Mouse (Mus musculus) liver, embryonic 12.5 days (tissue): ENCODE data around the gene 4931440F15Rik. TPM values are rescaled to one million over a fixed set of nuclear protein-coding genes. Genes with fewer than 3 reads are reported as not detected.
"Not testable (repeated sequence)": the region's sequence is repeated elsewhere in the genome, so short reads cannot be mapped to it uniquely, and the experiment has no call there.

Experiments
- ATAC-seq: fragments of 200-750 bp; cut with Nextera tagmentation; 2 replicates; pipeline ENCODE4 v1.8.0; 2017; ENCODE audit warnings: moderate number of reproducible peaks, mild to moderate bottlenecking, moderate library complexity
- H3K27ac ChIP-seq: fragments of 300-500 bp; sonication (generic); 2 replicates; pipeline ENCODE4 v1.5.1; 2016; ENCODE audit warnings: mild to moderate bottlenecking
- H3K27me3 ChIP-seq: fragments of 300-500 bp; sonication (generic); replicated peaks from 2 replicates; pipeline ENCODE4 v1.6.1; 2016; ENCODE audit warnings: mild to moderate bottlenecking, moderate library complexity
- H3K36me3 ChIP-seq: fragments of 300-500 bp; sonication (generic); 2 replicates; pipeline ENCODE4 v1.6.1; 2016; ENCODE audit warnings: mild to moderate bottlenecking, moderate library complexity
- H3K4me1 ChIP-seq: fragments of 300-500 bp; sonication (generic); 2 replicates; pipeline ENCODE4 v1.6.1; 2016
- H3K4me2 ChIP-seq: fragments of 300-500 bp; sonication (generic); 2 replicates; pipeline ENCODE4 v1.6.1; 2016; ENCODE audit warnings: mild to moderate bottlenecking, moderate library complexity
- H3K4me3 ChIP-seq: fragments of 300-500 bp; sonication (generic); 2 replicates; pipeline ENCODE4 v1.5.1; 2016; ENCODE audit warnings: mild to moderate bottlenecking, moderate library complexity
- H3K9ac ChIP-seq: fragments of 300-500 bp; sonication (generic); 2 replicates; pipeline ENCODE4 v1.6.1; 2016; ENCODE audit warnings: mild to moderate bottlenecking, moderate library complexity
- H3K9me3 ChIP-seq: fragments of 300-500 bp; sonication (generic); replicated peaks from 2 replicates; pipeline ENCODE4 v1.6.1; 2016; ENCODE audit warnings: mild to moderate bottlenecking, moderate library complexity
- WGBS: fragments of 180-500 bp; shearing (Covaris S2); methylation state at CpG from one replicate; pipeline ENCODE4 v1.1.7; 2016; ENCODE audit not compliant: insufficient replicate concordance; 5-methylcytosine and 5-hydroxymethylcytosine counted together
- polyA plus RNA-seq: library from polyadenylated mRNA; unstranded; fragments of >200 nt; fragmentation: Nextera tagmentation; extraction: Ambion mirVana; gene quantifications from 2 replicates; pipeline ENCODE4 v1.2.1, GENCODE M21; 2016

Gene 4931440F15Rik
- polyA plus RNA-seq = 0.41 and 0.54 TPM in 2 replicates

DNA sequence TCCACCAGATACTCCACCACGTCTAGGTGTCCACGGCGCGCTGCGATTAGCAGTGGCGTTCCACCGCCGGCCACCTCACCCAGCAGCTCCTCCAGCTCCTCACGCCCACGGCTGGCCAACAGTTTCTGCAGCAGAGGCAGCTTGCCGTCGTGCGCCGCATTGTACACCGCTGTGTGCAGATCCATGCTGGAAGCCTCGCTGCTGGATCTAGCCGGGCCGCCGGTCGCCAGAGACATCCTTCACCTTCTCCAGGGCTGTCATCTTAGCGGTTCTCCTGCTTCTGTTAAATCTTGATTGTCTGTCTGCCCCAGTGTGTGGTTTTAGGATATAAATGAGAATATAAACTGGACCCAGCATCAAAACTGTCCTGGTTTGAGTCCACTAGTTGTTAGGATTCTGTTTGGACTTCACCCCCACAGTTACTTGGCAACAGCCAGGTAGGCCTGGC lies at the start of gene 4931440F15Rik:
4931440F15Rik (minus strand) TSS at position 398 of the 448 bp plus-strand sequence.
- 30% methylated on average over 21 of the region's 21 CpGs for WGBS
- not testable (repeated sequence) for H3K9ac ChIP-seq, H3K9me3 ChIP-seq, H3K4me1 ChIP-seq, H3K36me3 ChIP-seq, ATAC-seq, H3K27ac ChIP-seq
- H3K4me3 ChIP-seq = peak within 1 kb of the TSS; percentile 21
- peaks cover 49% of the 10 kb centered on the region for H3K27me3 ChIP-seq
- H3K4me2 ChIP-seq = peak within 1 kb of the TSS; percentile 58

DNA sequence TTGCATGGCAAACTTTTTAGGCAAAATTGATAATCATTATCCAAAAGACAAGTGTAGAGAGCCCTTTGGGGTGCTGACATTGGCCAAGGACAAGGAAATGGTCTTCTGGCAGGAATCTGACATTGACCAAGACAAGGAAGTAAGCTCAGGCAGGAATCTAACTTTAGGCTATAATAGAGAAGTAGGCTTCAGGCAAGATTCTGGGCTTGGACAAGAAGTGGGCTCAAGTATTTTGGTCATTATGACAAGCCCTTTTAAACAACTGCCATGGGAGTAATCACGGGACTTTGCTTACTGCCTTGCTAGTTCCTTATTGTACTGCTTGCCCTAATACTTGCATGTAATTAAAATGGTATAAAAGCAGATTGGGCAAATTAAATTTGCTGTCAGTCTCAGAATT lies 49.3 kb upstream of the 4931440F15Rik start:
- H3K4me1 ChIP-seq, ATAC-seq: not testable (repeated sequence)
- WGBS = 54% methylated on average over 1 of the region's 1 CpGs

DNA sequence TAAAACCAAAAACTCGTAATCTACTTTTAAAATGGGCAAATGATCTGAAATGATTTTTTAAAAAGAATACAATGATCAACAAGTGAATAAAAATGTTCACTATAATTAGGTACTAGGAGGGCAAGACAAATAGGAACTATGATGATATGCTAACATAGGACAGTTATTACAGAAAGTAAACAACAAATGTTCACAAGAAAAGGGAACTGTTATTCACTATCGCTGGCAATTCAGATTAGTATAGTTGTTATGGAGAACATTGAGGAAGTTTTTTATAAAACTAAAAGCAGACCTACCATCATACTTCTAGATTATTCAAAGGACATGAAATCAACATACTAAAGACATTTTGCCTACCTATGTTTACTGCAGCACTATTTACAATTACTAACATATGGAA lies 44.7 kb upstream of the 4931440F15Rik start:
- no peaks in the 10 kb centered on the region for H3K4me1 ChIP-seq
- H3K4me2 ChIP-seq = no peak overlapping the region
- no peak overlapping the region for H3K9ac ChIP-seq
- no peaks in the 10 kb centered on the region for H3K9me3 ChIP-seq
- ATAC-seq = no peak
- H3K36me3 ChIP-seq = no peaks in the 10 kb centered on the region
- H3K4me3 ChIP-seq = no peak overlapping the region
- no peak overlapping the region for H3K27ac ChIP-seq
- H3K27me3 ChIP-seq = no peaks in the 10 kb centered on the region
- 67% methylated on average over 2 of the region's 2 CpGs for WGBS

More for the DNA sequence above, 49.3 kb upstream of the 4931440F15Rik start:
- H3K9me3 ChIP-seq, H3K4me2 ChIP-seq, H3K9ac ChIP-seq, H3K27me3 ChIP-seq, H3K36me3 ChIP-seq, H3K27ac ChIP-seq, H3K4me3 ChIP-seq: not testable (repeated sequence)

DNA sequence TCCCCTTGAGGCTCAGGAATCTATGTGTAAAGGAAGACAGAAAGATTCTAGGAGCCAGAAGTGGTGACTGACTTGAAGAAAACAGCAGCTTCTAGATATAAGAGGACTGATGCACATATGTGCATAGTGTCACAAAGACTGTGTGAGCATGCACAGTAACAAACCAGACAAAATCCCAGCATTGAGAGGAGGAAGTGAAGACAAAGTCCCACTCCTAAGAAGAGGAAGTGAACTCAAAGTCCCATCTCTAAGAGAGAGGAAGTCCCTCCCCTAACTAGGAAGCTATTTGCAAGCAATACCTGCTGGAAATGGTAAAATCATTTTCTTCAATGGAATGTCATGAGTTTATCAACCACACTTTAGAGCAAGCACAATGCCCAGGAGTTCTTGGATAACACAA lies 38.8 kb upstream of the 4931440F15Rik start:
- no peaks in the 10 kb centered on the region for H3K4me1 ChIP-seq
- H3K27me3 ChIP-seq = no peaks in the 10 kb centered on the region
- H3K4me2 ChIP-seq = no peak overlapping the region
- ATAC-seq = no peak
- no peak overlapping the region for H3K9ac ChIP-seq
- H3K4me3 ChIP-seq = no peak overlapping the region
- no peak overlapping the region for H3K27ac ChIP-seq
- no peaks in the 10 kb centered on the region for H3K36me3 ChIP-seq
- H3K9me3 ChIP-seq = no peaks in the 10 kb centered on the region

DNA sequence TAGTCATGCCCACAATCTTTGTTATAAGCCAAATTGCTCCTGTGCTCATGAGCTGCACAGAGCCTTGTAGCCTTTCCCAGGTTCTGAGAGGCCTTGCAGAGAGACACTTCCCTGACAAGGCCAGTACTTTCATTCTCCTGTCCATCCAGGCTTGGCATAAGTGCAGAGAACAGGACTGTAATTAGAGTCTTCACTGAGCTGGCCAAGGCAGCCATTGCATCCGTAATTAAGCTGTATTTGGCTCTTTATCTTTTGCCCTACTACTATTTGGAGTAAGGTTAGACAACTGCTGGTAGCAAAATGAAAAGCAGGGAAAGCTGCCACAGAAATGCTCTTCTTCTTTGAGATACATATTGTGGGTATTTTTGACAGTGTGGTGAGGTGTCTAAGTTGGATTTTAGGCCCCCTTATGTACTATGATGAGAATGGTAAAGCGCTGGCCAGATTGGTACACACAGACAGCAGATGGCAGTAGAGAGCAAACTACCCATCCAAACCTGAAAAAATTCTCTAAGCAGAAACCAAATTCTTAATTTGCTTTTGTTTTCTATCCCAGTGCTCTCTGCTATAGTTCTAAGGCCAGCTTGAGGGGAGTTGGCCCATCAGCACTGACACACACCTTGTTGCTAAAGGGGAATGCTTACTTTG lies 36.4 kb upstream of the 4931440F15Rik start:
- Histone ChIP-seq H3K36me3 (no peaks in the 10 kb centered on the region), H3K4me1 (no peaks in the 10 kb centered on the region), H3K9ac (no peak overlapping the region), H3K27me3 (no peaks in the 10 kb centered on the region), H3K4me3 (no peak overlapping the region), H3K27ac (no peak overlapping the region), H3K4me2 (no peak overlapping the region), H3K9me3 (no peaks in the 10 kb centered on the region)
- 56% methylated on average over 2 of the region's 2 CpGs for WGBS
- ATAC-seq = no peak

DNA sequence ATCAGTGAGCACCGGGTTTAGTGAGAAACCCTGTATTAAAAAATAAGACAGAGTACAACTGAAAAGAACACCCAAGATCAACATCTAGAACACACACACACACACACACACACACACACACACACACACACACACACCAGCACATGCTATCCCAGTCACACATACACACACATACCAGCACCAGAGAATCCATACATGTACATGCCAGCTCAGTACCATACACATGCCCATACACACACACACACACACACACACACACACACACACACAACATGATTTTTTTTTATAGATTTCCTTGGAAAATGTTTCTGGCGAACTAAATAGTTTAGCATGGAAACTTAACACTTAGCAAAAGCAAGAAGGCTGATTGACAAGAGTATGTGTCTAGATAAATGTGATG lies 35.6 kb upstream of the 4931440F15Rik start:
- Histone ChIP-seq H3K4me1 (no peaks in the 10 kb centered on the region), H3K27me3 (no peaks in the 10 kb centered on the region)
- WGBS = 67% methylated on average over 2 of the region's 2 CpGs

DNA sequence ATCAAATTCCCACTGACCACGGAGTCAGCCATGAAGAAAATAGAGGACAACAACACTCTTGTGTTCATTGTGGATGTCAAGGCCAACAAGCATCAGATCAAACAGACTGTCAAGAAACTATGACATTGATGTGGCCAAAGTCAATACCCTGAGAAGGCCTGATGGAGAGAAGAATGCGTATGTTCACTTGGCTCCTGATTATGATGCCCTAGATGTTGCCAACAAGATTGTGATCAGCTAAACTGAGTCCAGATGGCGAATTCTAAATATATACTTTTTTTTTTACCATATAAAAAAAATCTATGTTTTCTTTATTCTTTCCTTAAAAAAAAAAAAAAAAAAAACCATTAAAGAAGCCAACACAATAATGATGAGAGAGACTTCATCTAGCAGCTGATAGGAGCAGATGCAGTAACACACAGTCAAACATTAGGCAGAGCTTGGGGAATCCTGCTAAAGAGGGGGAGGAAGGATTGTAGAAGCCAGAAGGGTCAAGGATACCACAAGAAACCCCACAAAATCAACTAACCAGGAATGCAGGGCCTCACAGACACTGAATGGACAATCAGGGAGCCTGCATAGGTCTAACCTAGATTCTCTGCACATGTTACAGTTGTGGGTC lies 15.2 kb upstream of the 4931440F15Rik start:
- no peak overlapping the region for H3K9ac ChIP-seq
- no peak overlapping the region for H3K27ac ChIP-seq
- H3K27me3 ChIP-seq = no peaks in the 10 kb centered on the region
- ATAC-seq = no peak
- WGBS = 73% methylated on average over 3 of the region's 3 CpGs
- no peaks in the 10 kb centered on the region for H3K36me3 ChIP-seq
- H3K4me1 ChIP-seq = no peaks in the 10 kb centered on the region
- H3K4me2 ChIP-seq = no peak overlapping the region
- no peaks in the 10 kb centered on the region for H3K9me3 ChIP-seq
- no peak overlapping the region for H3K4me3 ChIP-seq

More for the DNA sequence above, 35.6 kb upstream of the 4931440F15Rik start:
- Histone ChIP-seq H3K9me3 (no peaks in the 10 kb centered on the region), H3K4me3 (no peak overlapping the region), H3K9ac (no peak overlapping the region), H3K36me3 (no peaks in the 10 kb centered on the region), H3K4me2 (no peak overlapping the region), H3K27ac (no peak overlapping the region)
- no peak for ATAC-seq

DNA sequence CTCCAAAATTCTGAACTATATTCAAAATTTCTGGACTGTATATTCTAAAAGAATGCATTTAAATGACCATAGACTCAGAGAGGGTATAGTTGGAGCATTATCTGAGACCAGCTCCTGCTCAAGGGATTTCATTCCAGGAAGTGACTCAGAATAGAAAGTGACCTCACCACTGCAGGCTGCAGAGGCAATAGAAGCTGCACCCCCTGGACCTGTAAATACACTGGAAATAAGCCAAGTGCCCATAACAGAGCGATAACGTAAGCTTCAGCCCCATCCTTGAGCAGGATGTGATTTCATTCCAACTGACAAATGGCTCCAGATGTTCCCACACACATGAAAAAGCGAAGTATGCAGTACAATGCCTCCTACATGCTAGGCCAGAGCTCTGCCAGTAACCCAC lies 14.3 kb upstream of the 4931440F15Rik start:
- H3K36me3 ChIP-seq = no peaks in the 10 kb centered on the region
- H3K4me2 ChIP-seq = no peak overlapping the region
- whole genome bisulfite sequencing = 42% methylated on average over 3 of the region's 3 CpGs
- no peak overlapping the region for H3K9ac ChIP-seq
- no peaks in the 10 kb centered on the region for H3K9me3 ChIP-seq
- no peaks in the 10 kb centered on the region for H3K27me3 ChIP-seq
- H3K4me3 ChIP-seq = no peak overlapping the region
- no peaks in the 10 kb centered on the region for H3K4me1 ChIP-seq
- ATAC-seq = peak; percentile 40; the same call in 1 of the 2 replicates
- H3K27ac ChIP-seq = no peak overlapping the region

DNA sequence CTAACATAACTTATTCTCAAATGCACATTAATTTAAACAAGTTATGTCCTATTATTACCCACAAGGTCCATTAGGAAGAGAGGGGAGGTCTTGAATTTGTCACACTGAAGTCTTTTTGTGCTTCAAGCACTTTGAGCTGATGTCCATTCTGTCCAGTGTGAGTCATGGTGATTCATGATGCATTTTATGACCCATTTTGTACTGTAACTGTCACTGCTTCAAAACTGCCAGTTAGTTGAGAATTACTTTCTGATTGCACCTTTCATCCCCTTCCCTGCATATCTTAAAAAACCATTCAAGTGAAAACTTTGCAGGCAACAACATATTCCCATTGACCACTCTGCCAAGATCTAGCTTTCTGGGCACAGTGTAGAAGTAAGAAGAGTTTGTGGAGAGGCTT lies 11.6 kb upstream of the 4931440F15Rik start:
- Histone ChIP-seq H3K27ac (no peak overlapping the region), H3K9ac (no peak overlapping the region), H3K27me3 (no peaks in the 10 kb centered on the region), H3K4me2 (no peak overlapping the region), H3K9me3 (no peaks in the 10 kb centered on the region), H3K36me3 (no peaks in the 10 kb centered on the region), H3K4me1 (no peaks in the 10 kb centered on the region), H3K4me3 (no peak overlapping the region)
- ATAC-seq = no peak

DNA sequence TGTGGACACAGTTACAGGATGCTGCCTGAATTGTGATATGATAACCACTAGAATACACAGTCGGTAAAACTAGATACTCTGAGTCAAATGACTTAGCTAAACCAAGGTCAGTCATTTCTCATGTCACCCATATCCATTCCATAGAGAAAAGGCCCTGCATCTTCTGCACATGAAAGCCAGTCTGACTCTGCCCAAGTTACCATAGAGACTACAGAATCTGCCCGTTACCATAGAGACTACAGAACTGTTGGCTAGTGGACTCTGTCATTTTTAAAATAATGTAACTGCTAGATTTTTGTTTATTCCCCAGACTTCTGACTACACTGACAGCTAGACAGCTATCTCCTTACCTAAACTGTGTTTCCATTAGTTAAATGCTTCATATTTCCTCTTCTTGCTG lies 2.3 kb upstream of the 4931440F15Rik start:
- Histone ChIP-seq H3K36me3 (no peaks in the 10 kb centered on the region), H3K4me3 (no peak overlapping the region), H3K9ac (no peak overlapping the region), H3K4me2 (no peak overlapping the region), H3K9me3 (no peaks in the 10 kb centered on the region), H3K27ac (no peak overlapping the region), H3K4me1 (peaks cover 7% of the 10 kb centered on the region; the same call in 1 of the 2 replicates), H3K27me3 (peaks cover 46% of the 10 kb centered on the region)
- 50% methylated on average over 2 of the region's 2 CpGs for WGBS
- ATAC-seq = no peak

DNA sequence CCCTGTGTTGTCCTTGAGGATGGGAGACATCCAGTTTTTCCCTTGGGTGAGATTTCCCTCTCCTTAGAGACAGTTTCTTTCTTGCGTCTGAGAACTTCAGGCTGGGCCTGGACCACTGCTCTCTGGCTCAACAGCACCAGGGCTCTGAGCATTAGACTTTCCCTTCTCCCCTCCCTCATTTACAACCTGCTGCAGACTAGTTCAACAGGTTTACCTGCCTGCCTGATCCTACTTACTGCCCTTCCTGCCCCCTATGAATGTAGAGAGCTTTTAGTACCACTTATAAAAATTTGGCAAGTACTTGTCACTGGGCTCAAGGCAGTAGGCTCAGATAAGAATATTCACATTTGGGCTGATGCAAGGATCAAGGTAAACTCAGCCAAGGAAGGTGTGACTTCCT lies 533 bp upstream of the 4931440F15Rik start:
- Histone ChIP-seq H3K4me1 (peaks cover 7% of the 10 kb centered on the region; the same call in 1 of the 2 replicates), H3K4me2 (no peak overlapping the region), H3K4me3 (no peak overlapping the region), H3K9ac (no peak overlapping the region), H3K27ac (no peak overlapping the region), H3K27me3 (peaks cover 49% of the 10 kb centered on the region), H3K36me3 (no peaks in the 10 kb centered on the region), H3K9me3 (no peaks in the 10 kb centered on the region)
- 79% methylated on average over 1 of the region's 1 CpGs for WGBS
- ATAC-seq = no peak

DNA sequence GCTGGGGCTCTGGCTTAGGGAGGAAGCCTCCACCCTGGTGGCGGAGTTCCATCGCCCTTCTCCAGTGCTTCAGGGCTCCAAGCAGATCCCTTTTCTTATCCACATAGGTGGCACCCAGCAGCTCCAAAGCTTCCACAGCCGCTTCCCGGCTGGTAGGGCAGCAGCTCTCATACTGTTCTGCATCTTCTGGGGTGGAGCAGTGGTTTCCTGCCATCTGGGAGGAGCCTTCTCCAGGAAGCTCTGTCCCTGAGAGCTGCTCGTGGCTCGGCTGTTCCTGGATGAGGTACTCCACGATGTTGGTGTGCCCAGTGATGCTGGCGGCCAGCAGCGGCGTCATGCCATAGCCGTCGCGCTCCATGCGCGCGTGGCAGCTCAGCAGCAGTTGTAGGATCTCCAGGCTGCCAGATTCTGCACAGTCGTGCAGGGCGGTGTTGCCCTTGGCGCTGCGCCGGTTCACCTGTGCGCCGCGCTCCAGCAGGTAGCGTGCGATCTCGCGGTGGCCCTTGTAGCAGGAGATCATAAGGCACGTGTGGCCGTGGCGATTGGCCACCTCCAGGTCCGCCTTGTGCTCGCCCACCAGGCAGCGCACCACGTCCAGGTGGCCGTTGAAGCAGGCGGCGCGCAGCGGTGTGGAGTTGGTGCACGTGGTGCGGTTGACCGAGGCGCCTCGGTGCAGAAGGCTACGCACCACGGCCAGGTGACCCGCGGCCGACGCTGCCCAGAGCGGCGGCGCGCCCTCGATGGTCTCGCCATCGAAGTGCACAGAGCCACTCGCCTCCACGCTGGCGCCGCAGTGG lies 796 bp downstream of the 4931440F15Rik start:
- WGBS = 7% methylated on average over 62 of the region's 62 CpGs
- not testable (repeated sequence) for H3K4me1 ChIP-seq, H3K27ac ChIP-seq, H3K9me3 ChIP-seq, H3K9ac ChIP-seq, H3K36me3 ChIP-seq
- peak; percentile 22; the same call in 1 of the 2 replicates for ATAC-seq
- peak overlapping the region; percentile 58 for H3K4me2 ChIP-seq
- peak overlapping the region; percentile 21 for H3K4me3 ChIP-seq
- peaks cover 49% of the 10 kb centered on the region for H3K27me3 ChIP-seq
